Comparison of ENCODE assay signal across 9 mouse cellular contexts in the genomic region with DNA sequence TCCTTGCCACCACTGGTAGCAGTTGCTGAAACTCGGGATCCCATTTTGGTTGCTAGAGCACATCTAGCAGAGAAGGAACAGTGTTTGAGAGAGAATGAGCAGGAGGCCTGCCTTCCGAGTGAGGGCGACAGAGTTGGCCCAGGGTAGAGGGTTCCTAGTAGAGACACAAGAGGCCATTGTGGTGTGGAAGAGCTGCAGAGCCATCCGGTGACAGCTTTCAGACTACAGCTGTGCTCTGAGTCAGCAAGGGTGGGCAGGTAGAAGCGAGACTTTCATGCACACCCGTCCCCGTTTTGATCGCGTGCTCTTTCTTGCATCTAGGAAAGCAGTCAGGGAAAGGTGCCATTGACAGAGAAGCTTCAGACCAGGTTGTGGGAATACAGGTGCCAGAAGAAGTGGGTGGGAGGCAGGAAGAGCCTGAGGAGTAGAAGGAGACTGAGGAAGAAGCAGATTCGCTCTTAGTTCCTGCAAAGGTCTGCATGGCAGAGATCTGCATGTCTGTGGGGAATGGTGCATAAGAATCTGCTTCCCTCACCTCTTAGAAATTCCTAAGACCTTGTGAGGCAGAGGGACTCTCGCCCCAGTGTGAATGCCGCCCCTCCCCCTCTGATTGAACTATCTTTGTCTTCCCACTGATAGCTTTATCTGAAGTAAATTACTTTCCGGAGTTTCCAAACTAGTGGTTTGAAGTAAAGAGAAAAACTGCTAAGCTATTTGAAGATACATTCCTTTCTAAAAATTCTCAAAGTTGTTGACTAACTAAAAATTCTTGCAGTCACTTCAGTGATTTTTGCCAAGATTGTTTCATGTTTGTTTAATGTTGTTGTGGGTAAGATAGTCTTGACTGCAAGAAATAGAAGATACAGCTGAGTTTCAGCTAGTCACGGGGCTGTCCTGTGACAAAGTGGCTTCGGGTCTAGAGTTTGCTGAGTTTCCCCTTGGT. TPM values are rescaled to one million over a fixed set of nuclear protein-coding genes. Genes with fewer than 3 reads are reported as not detected.
DNase-seq lines count a peak whose midpoint lies in the region; ATAC-seq and TF ChIP-seq lines count a peak whose summit lies in the region.
"Had no signal": no experiment of that assay in that cellular context is flagged by ENCODE, and none has a peak within 500 bp of the region (broad histone marks: within the 10 kb centered on the region; RNA-seq: fewer than 3 reads in every experiment).

No protein-coding gene starts in this region.

- H3K4me3 ChIP-seq in kidney, postnatal 0 days (replicated peaks; ENCODE audit: low read depth, low read length) = no peak overlapping the region
- H3K4me3 ChIP-seq in embryonic facial prominence, embryonic 15.5 days (replicated peaks) = no peak overlapping the region
- peak overlapping the region; percentile 0; the same call in 1 of the 2 replicates for H3K4me3 ChIP-seq in liver, embryonic 11.5 days (ENCODE audit: low read depth, low read length)
- H3K4me3 ChIP-seq: midbrain, embryonic 12.5 days had no signal

- 37% methylated on average over 15 of the region's 15 CpGs for WGBS in kidney, postnatal 0 days
- 27% methylated on average over 15 of the region's 15 CpGs for WGBS in embryonic facial prominence, embryonic 15.5 days
- 13% methylated on average over 15 of the region's 15 CpGs for WGBS in liver, embryonic 11.5 days

- H3K27me3 ChIP-seq in kidney, postnatal 0 days (ENCODE audit: insufficient read depth, low read length) = no peaks in the 10 kb centered on the region
- H3K27me3 ChIP-seq in embryonic facial prominence, embryonic 15.5 days = no peaks in the 10 kb centered on the region
- H3K27me3 ChIP-seq in liver, embryonic 11.5 days (replicated peaks; ENCODE audit: control insufficient read depth, insufficient read depth, low read length) = no peaks in the 10 kb centered on the region
- H3K27me3 ChIP-seq: midbrain, embryonic 12.5 days had no signal

- no peak for ATAC-seq in kidney, postnatal 0 days (replicated peaks; ENCODE audit: low FRiP score, low read depth)
- no peak for ATAC-seq in embryonic facial prominence, embryonic 15.5 days (ENCODE audit: insufficient number of reproducible peaks, low FRiP score, low TSS enrichment, low read depth)
- no peak for ATAC-seq in liver, embryonic 11.5 days (replicated peaks; ENCODE audit: low FRiP score)
- no peak for ATAC-seq in granulocyte monocyte progenitor cell, adult 5-6 weeks (replicated peaks; ENCODE audit: poor library complexity, severe bottlenecking)

- H3K4me1 ChIP-seq in kidney, postnatal 0 days (replicated peaks; ENCODE audit: insufficient read depth, low read length) = peaks cover 31% of the 10 kb centered on the region
- H3K4me1 ChIP-seq in embryonic facial prominence, embryonic 15.5 days = peaks cover 62% of the 10 kb centered on the region
- H3K4me1 ChIP-seq in liver, embryonic 11.5 days (replicated peaks; ENCODE audit: control insufficient read depth, insufficient read depth, low read length) = peaks cover 31% of the 10 kb centered on the region

- H3K36me3 ChIP-seq in kidney, postnatal 0 days (ENCODE audit: insufficient read depth, low read length) = peaks cover 7% of the 10 kb centered on the region; the same call in 1 of the 2 replicates
- H3K36me3 ChIP-seq in embryonic facial prominence, embryonic 15.5 days = peaks cover 12% of the 10 kb centered on the region; the same call in 1 of the 2 replicates
- no peaks in the 10 kb centered on the region for H3K36me3 ChIP-seq in liver, embryonic 11.5 days (ENCODE audit: control insufficient read depth, insufficient read depth, low read length)

- TF ChIP-seq CTCF in kidney, postnatal 0 days (IDR thresholded peaks at IDR 0.05; ENCODE audit: low read depth) = no peak

- DNase-seq in kidney, postnatal 0 days (ENCODE audit: low spot score) = peak; percentile 41
- DNase-seq in kidney, postnatal 25 days = no peak
- peak; percentile 88 for DNase-seq in ES-CJ7 (ENCODE audit: low read depth, low spot score)
- no peak for DNase-seq in liver, embryonic 11.5 days (ENCODE audit: low spot score)
- DNase-seq in thymus, postnatal 36 days = peak; percentile 59 to 70
- DNase-seq in urinary bladder, postnatal 36 days (ENCODE audit: low spot score in 2 of 2) = no peak

- H3K9me3 ChIP-seq in kidney, postnatal 0 days (replicated peaks; ENCODE audit: low read length) = no peaks in the 10 kb centered on the region
- no peaks in the 10 kb centered on the region for H3K9me3 ChIP-seq in embryonic facial prominence, embryonic 15.5 days (replicated peaks)
- H3K9me3 ChIP-seq in liver, embryonic 11.5 days (ENCODE audit: control insufficient read depth, low read length) = no peaks in the 10 kb centered on the region
- H3K9me3 ChIP-seq: midbrain, embryonic 12.5 days had no signal

- peak overlapping the region; percentile 31; the same call in 1 of the 2 replicates for H3K4me2 ChIP-seq in kidney, postnatal 0 days (ENCODE audit: low read length)
- no peak overlapping the region for H3K4me2 ChIP-seq in embryonic facial prominence, embryonic 15.5 days (replicated peaks)
- peak overlapping the region; percentile 52 for H3K4me2 ChIP-seq in liver, embryonic 11.5 days
- H3K4me2 ChIP-seq: midbrain, embryonic 12.5 days had no signal

- no peak overlapping the region for H3K9ac ChIP-seq in kidney, postnatal 0 days (ENCODE audit: low read depth, low read length)
- H3K9ac ChIP-seq in embryonic facial prominence, embryonic 15.5 days = no peak overlapping the region
- no peak overlapping the region for H3K9ac ChIP-seq in liver, embryonic 11.5 days (ENCODE audit: low read depth, low read length)
- H3K9ac ChIP-seq: midbrain, embryonic 12.5 days had no signal

- peak overlapping the region; percentile 58 for H3K27ac ChIP-seq in kidney, postnatal 0 days
- peak overlapping the region; percentile 63; the same call in 1 of the 2 replicates for H3K27ac ChIP-seq in embryonic facial prominence, embryonic 15.5 days (replicated peaks)
- H3K27ac ChIP-seq in liver, embryonic 11.5 days (ENCODE audit: low read depth, low read length) = 0 out of 2 replicates have a peak overlapping the region, but pooled peaks have one; percentile 8
- H3K27ac ChIP-seq: midbrain, embryonic 12.5 days had no signal

RNA-seq across cellular contexts. Expression of a gene that starts 23.0 kb away (rescaled TPM):
- polyA plus RNA-seq in kidney, postnatal 0 days (2015; fragmentation: Nextera tagmentation; extraction: Ambion mirVana) = 14.4 and 16.2 TPM in 2 replicates
- polyA plus RNA-seq in embryonic facial prominence, embryonic 15.5 days (2015; fragmentation: Nextera tagmentation; extraction: Ambion mirVana) = 34.4 and 41.3 TPM in 2 replicates
- 12.5 and 13.6 TPM in 2 replicates for polyA plus RNA-seq in liver, embryonic 11.5 days (2014; fragmentation: Nextera tagmentation; extraction: Ambion mirVana)
- 24.6 and 38.5 TPM in 2 replicates for total RNA-seq in granulocyte monocyte progenitor cell, adult 5-6 weeks (2014; fragmentation: Nextera tagmentation)
- total RNA-seq in granulocyte monocyte progenitor cell, adult 5-6 weeks (2017) = 58.2 and 64.7 TPM in 2 replicates

Comparison
In these comparisons a context has a peak if more than half of its experiments do, and no peak if none do; other contexts are left out.
1. DNase-seq: peak in kidney, postnatal 0 days (single experiment), ES-CJ7 (single experiment) and thymus, postnatal 36 days (2 of 2); none in kidney, postnatal 25 days (0 of 2), liver, embryonic 11.5 days (single experiment) and urinary bladder, postnatal 36 days (0 of 2).
2. H3K27ac ChIP-seq: peak in every context shown above with its lines; median percentile 63 in embryonic facial prominence, embryonic 15.5 days; 58 in kidney, postnatal 0 days; 8 in liver, embryonic 11.5 days.